Mouse (Mus musculus): Measurements from ENCODE around the gene Auts2. TPM values are rescaled to one million over a fixed set of nuclear protein-coding genes. Genes with fewer than 3 reads are reported as not detected.
A peak's percentile ranks its signal among the peaks of the same experiment; 100 is the strongest.

Auts2 gene
- polyA plus RNA-seq, 1 experiment from 2014 or later: 69.8 TPM

DNA sequence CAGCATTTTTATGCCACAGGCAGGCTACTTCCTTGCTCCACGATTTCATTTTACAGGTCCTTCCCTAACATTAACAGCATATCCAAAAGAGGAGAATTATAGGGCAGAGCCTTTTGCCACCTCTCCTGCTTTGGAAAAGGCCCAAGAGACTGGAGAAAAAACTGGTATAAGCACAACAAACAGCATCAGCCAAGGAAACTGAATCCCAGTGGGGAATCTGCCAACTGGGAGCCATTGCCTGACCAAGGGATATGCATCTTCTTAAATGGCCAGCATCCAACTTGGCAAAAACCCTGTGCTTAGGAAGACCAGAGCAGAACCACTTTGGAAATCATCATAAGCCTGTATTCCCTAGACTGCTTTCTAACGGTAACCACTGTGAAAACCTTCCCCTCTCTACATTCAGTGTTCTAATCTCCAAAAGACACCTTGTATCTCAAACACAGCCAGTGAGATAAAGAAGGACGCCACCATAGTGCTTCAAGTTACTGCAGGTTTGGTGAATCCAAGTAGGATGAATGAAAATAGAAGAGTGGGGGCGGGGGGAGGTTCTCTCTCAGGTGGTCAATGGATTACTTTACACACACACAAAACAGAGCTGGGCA is 169.6 kb downstream of the Auts2 start:
- Histone ChIP-seq H3K4me1 (peaks cover 33% of the 10 kb centered on the region), H3K27ac (0 out of 2 replicates have a peak overlapping the region, but pooled peaks have one; percentile 22), H3K9ac (no peak overlapping the region), H3K4me3 (no peak overlapping the region), H3K4me2 (no peak overlapping the region), H3K27me3 (no peaks in the 10 kb centered on the region), H3K36me3 (no peaks in the 10 kb centered on the region), H3K9me3 (no peaks in the 10 kb centered on the region)
- no peak for ATAC-seq (ENCODE audit: insufficient number of reproducible peaks, insufficient read depth, low FRiP score, low TSS enrichment, low read depth)
- 69% methylated on average over 4 of the region's 4 CpGs for WGBS

DNA sequence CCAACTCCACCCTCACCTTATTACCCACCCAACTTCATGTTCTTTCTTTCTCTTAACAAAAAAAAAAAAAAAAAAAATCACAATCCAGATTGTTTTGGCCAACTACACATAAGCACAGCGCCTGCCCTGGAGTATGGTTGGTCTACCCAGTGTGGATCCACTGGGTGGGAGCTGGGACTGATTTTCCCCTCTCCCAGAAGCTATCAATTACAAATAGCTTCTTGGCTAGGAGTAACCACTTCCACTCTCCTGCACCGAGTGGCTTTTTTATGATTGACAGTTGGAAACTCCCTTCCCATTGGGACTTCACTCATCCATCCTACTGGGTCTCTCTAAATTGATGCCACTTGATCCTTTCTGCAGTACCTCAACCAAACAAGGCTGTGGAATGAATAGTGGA is 170.5 kb downstream of the Auts2 start:
- WGBS: 29% methylated on average over 2 of the region's 2 CpGs
- Histone ChIP-seq H3K27me3 (no peaks in the 10 kb centered on the region), H3K9me3 (no peaks in the 10 kb centered on the region), H3K4me3 (no peak overlapping the region), H3K9ac (no peak overlapping the region), H3K27ac (0 out of 2 replicates have a peak overlapping the region, but pooled peaks have one; percentile 22), H3K4me1 (peaks cover 40% of the 10 kb centered on the region), H3K4me2 (no peak overlapping the region), H3K36me3 (no peaks in the 10 kb centered on the region)
- no peak for ATAC-seq (ENCODE audit: insufficient number of reproducible peaks, insufficient read depth, low FRiP score, low TSS enrichment, low read depth)

GRCm38 (mm10) chr5:132368678-132369088 is 174.5 kb downstream of the Auts2 start:
- H3K4me3 ChIP-seq: no peak overlapping the region
- H3K4me2 ChIP-seq: no peak overlapping the region
- 9% methylated on average over 7 of the region's 7 CpGs for WGBS
- ATAC-seq (ENCODE audit: insufficient number of reproducible peaks, insufficient read depth, low FRiP score, low TSS enrichment, low read depth): no peak
- H3K9ac ChIP-seq: no peak overlapping the region
- H3K9me3 ChIP-seq: no peaks in the 10 kb centered on the region
- no peaks in the 10 kb centered on the region for H3K36me3 ChIP-seq
- no peaks in the 10 kb centered on the region for H3K27me3 ChIP-seq
- H3K4me1 ChIP-seq: peaks cover 37% of the 10 kb centered on the region
- peak overlapping the region; percentile 11; the same call in 1 of the 2 replicates for H3K27ac ChIP-seq

DNA sequence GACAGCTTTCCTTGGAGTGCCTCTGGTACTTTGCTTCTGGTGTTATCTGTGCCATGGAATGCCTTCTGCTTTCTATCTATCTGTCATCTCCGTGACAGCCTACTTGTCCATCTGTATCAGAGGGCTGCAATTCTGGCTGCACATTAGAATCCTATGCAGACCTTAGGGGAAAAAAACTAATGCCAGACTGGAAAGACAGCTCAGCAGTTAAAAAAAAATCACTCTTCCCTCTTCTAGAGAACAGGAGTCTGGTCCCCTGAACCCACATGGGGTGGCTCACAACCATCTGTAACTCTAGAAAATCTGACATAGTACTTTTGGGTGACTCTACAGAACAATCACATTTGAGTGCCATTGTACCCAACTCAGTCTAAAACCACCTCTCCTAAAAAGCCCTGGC is 181.9 kb downstream of the Auts2 start:
- no peak overlapping the region for H3K9ac ChIP-seq
- H3K27me3 ChIP-seq: no peaks in the 10 kb centered on the region
- H3K4me2 ChIP-seq: no peak overlapping the region
- peaks cover 18% of the 10 kb centered on the region for H3K4me1 ChIP-seq
- no peak for ATAC-seq (ENCODE audit: insufficient number of reproducible peaks, insufficient read depth, low FRiP score, low TSS enrichment, low read depth)
- no peaks in the 10 kb centered on the region for H3K9me3 ChIP-seq
- no peak overlapping the region for H3K27ac ChIP-seq
- H3K4me3 ChIP-seq: no peak overlapping the region
- 63% methylated on average over 1 of the region's 1 CpGs for WGBS
- H3K36me3 ChIP-seq: no peaks in the 10 kb centered on the region

GRCm38 (mm10) chr5:132357726-132358125 is 185.4 kb downstream of the Auts2 start:
- Histone ChIP-seq H3K27ac (no peak overlapping the region), H3K27me3 (no peaks in the 10 kb centered on the region), H3K4me2 (no peak overlapping the region), H3K4me3 (no peak overlapping the region), H3K36me3 (no peaks in the 10 kb centered on the region), H3K4me1 (peaks cover 18% of the 10 kb centered on the region), H3K9me3 (no peaks in the 10 kb centered on the region), H3K9ac (no peak overlapping the region)
- ATAC-seq (ENCODE audit: insufficient number of reproducible peaks, insufficient read depth, low FRiP score, low TSS enrichment, low read depth): no peak
- 55% methylated on average over 5 of the region's 5 CpGs for WGBS

DNA sequence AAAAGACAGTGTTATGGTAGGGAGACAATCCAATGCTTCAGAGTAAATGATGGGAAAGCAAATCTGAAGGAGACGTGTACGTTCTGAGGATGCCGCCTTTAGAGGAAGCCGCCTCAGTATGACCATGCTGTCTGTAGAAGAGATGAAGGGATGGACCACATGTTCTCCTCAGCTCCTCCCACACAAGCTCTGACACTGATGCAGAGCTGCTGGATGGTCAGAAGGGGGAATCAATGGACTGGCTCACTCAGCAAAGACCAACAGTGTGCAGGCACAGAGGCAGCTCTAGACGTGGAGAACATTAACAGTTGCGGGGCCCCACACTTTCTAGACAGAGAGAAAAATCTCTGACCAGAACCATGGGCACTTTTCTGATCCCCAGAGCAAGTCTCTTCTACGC is 187.2 kb downstream of the Auts2 start:
- H3K27me3 ChIP-seq: no peaks in the 10 kb centered on the region
- H3K9ac ChIP-seq: no peak overlapping the region
- no peak overlapping the region for H3K27ac ChIP-seq
- H3K36me3 ChIP-seq: no peaks in the 10 kb centered on the region
- no peaks in the 10 kb centered on the region for H3K9me3 ChIP-seq
- WGBS: 85% methylated on average over 7 of the region's 7 CpGs
- H3K4me3 ChIP-seq: no peak overlapping the region
- no peak overlapping the region for H3K4me2 ChIP-seq
- ATAC-seq (ENCODE audit: insufficient number of reproducible peaks, insufficient read depth, low FRiP score, low TSS enrichment, low read depth): no peak
- H3K4me1 ChIP-seq: peaks cover 28% of the 10 kb centered on the region

DNA sequence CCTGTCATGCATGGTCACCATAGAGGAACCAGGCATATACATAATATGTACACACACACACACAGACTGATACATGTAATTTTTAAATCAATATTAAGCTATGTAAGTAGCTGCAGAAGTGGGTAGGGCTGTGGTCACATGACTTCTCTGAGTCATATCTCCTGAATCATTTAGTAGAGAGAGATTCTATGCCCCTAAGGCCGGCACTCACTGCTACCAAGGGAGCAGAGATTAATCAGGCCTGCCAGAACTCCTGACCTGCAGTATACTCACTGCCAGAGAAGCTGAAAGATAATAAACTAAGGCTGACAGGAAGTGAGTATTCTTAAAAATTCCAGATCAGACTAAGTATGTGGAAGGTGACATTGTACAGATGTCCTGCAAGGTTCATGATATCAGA is 190.7 kb downstream of the Auts2 start:
- H3K27ac ChIP-seq: no peak overlapping the region
- WGBS: 47% methylated on average over 1 of the region's 1 CpGs
- no peak overlapping the region for H3K9ac ChIP-seq
- no peaks in the 10 kb centered on the region for H3K9me3 ChIP-seq
- H3K4me3 ChIP-seq: no peak overlapping the region
- no peak for ATAC-seq (ENCODE audit: insufficient number of reproducible peaks, insufficient read depth, low FRiP score, low TSS enrichment, low read depth)
- H3K4me1 ChIP-seq: peaks cover 17% of the 10 kb centered on the region
- no peaks in the 10 kb centered on the region for H3K36me3 ChIP-seq
- H3K4me2 ChIP-seq: no peak overlapping the region
- no peaks in the 10 kb centered on the region for H3K27me3 ChIP-seq

- Histone ChIP-seq H3K4me3 (no peak overlapping the region), H3K4me2 (no peak overlapping the region), H3K36me3 (no peaks in the 10 kb centered on the region), H3K9me3 (no peaks in the 10 kb centered on the region), H3K9ac (no peak overlapping the region), H3K27me3 (no peaks in the 10 kb centered on the region), H3K4me1 (peaks cover 17% of the 10 kb centered on the region), H3K27ac (no peak overlapping the region)
- ATAC-seq (ENCODE audit: insufficient number of reproducible peaks, insufficient read depth, low FRiP score, low TSS enrichment, low read depth): no peak
Measured at GRCm38 (mm10) chr5:132351139-132351538, 192.0 kb downstream of the Auts2 start.

- Histone ChIP-seq H3K27me3 (no peaks in the 10 kb centered on the region), H3K4me3 (no peak overlapping the region), H3K9me3 (no peaks in the 10 kb centered on the region), H3K4me1 (peaks cover 45% of the 10 kb centered on the region), H3K36me3 (no peaks in the 10 kb centered on the region), H3K4me2 (no peak overlapping the region), H3K9ac (no peak overlapping the region), H3K27ac (no peak overlapping the region)
- WGBS: 59% methylated on average over 3 of the region's 3 CpGs
- ATAC-seq (ENCODE audit: insufficient number of reproducible peaks, insufficient read depth, low FRiP score, low TSS enrichment, low read depth): no peak
Measured at GRCm38 (mm10) chr5:132341315-132341714, 201.8 kb downstream of the Auts2 start.

- no peak for ATAC-seq (ENCODE audit: insufficient number of reproducible peaks, insufficient read depth, low FRiP score, low TSS enrichment, low read depth)
- Histone ChIP-seq H3K4me2 (no peak overlapping the region), H3K9ac (no peak overlapping the region), H3K4me3 (no peak overlapping the region), H3K27me3 (no peaks in the 10 kb centered on the region), H3K4me1 (peaks cover 80% of the 10 kb centered on the region), H3K36me3 (no peaks in the 10 kb centered on the region), H3K9me3 (no peaks in the 10 kb centered on the region), H3K27ac (no peak overlapping the region)
- 74% methylated on average over 3 of the region's 3 CpGs for WGBS
Measured at GRCm38 (mm10) chr5:132337677-132338076, 205.5 kb downstream of the Auts2 start.

GRCm38 (mm10) chr5:132335719-132336118 is 207.4 kb downstream of the Auts2 start:
- no peak overlapping the region for H3K4me2 ChIP-seq
- 71% methylated on average over 4 of the region's 4 CpGs for WGBS
- H3K4me3 ChIP-seq: no peak overlapping the region
- H3K4me1 ChIP-seq: peaks cover 81% of the 10 kb centered on the region
- no peak overlapping the region for H3K9ac ChIP-seq
- H3K27me3 ChIP-seq: no peaks in the 10 kb centered on the region
- no peak for ATAC-seq (ENCODE audit: insufficient number of reproducible peaks, insufficient read depth, low FRiP score, low TSS enrichment, low read depth)
- H3K9me3 ChIP-seq: no peaks in the 10 kb centered on the region
- H3K27ac ChIP-seq: no peak overlapping the region
- H3K36me3 ChIP-seq: no peaks in the 10 kb centered on the region

GRCm38 (mm10) chr5:132334796-132335195 is 208.3 kb downstream of the Auts2 start:
- WGBS: 81% methylated on average over 3 of the region's 3 CpGs
- Histone ChIP-seq H3K4me1 (peaks cover 83% of the 10 kb centered on the region), H3K4me2 (no peak overlapping the region), H3K27ac (no peak overlapping the region), H3K9me3 (no peaks in the 10 kb centered on the region), H3K4me3 (no peak overlapping the region), H3K36me3 (no peaks in the 10 kb centered on the region), H3K9ac (no peak overlapping the region), H3K27me3 (no peaks in the 10 kb centered on the region)
- ATAC-seq (ENCODE audit: insufficient number of reproducible peaks, insufficient read depth, low FRiP score, low TSS enrichment, low read depth): no peak
